Mouse (Mus musculus) spleen, adult 12 weeks (tissue): ENCODE data around the gene Ccdc187.

ENCODE experiments used
- DNase-seq: peaks from one replicate; pipeline ENCODE4 v3.0.0; 2022; ENCODE audit warnings: low spot score

The Ccdc187 gene

GRCm38 (mm10) chr2:26209566-26209965 lies 84.8 kb downstream of the Ccdc187 start:
- DNase-seq, result no peak

- DNase-seq, result peak; percentile 35
Measured at GRCm38 (mm10) chr2:26208126-26208789, 86.1 kb downstream of the Ccdc187 start, which contains the start of gene Lhx3. Lhx3 (minus strand) TSS chr2:26208289.

GRCm38 (mm10) chr2:26207559-26207958 lies 86.8 kb downstream of the Ccdc187 start:
- no peak for DNase-seq

- no peak for DNase-seq
Measured at GRCm38 (mm10) chr2:26205761-26206160, 88.6 kb downstream of the Ccdc187 start.

GRCm38 (mm10) chr2:26205126-26205525 lies 89.2 kb downstream of the Ccdc187 start:
- DNase-seq, result no peak

GRCm38 (mm10) chr2:26202849-26203475 lies 91.4 kb downstream of the Ccdc187 start:
- DNase-seq, result no peak

GRCm38 (mm10) chr2:26201926-26202848 lies 92.2 kb downstream of the Ccdc187 start:
- DNase-seq, result no peak

GRCm38 (mm10) chr2:26198488-26198887 lies 95.9 kb downstream of the Ccdc187 start:
- DNase-seq, result no peak

- no peak for DNase-seq
Measured at GRCm38 (mm10) chr2:26194552-26195339, 99.6 kb downstream of the Ccdc187 start.
